In the genomic region with DNA sequence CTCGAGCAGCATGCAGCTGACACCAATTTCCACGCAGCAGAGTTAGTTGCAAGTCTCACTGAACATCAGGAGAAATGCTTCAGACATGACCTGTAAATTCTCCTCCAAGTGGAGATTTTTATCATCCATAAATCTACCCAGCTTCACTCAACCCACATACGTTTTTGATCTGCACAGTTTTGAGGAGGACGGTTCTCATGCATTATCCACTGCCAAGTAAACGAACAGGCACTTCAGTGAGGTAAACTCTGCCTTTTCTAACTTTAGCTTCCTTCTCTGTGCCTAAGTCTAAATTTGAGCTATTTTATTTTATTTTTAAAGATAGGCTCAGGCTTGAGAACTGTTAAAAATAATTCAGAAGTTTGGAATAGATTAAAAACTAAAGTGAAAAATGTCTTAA, we compare ENCODE assay signal across 17 mouse cellular contexts.
DNase-seq lines count a peak whose midpoint lies in the region; ATAC-seq lines count a peak whose summit lies in the region.
"Had no signal": no experiment of that assay in that cellular context is flagged by ENCODE, and none has a peak within 500 bp of the region (broad histone marks: within the 10 kb centered on the region; RNA-seq: fewer than 3 reads in every experiment).

No protein-coding gene starts in this region.

- ATAC-seq in megakaryocyte-erythroid progenitor cell, adult 5-6 weeks (replicated peaks; ENCODE audit: low FRiP score, low TSS enrichment, poor library complexity, severe bottlenecking) = no peak
- ATAC-seq: CD4-positive, CD25-positive, alpha-beta regulatory T cell, adult 4 months; forebrain, embryonic 15.5 days; intestine, embryonic 16.5 days had no signal

- DNase-seq in embryo, embryonic 11.5 days (ENCODE audit: low read depth, low spot score) = peak; percentile 7
- DNase-seq in embryo, embryonic 10 days (ENCODE audit: low spot score) = no peak
- peak; percentile 25 to 42 for DNase-seq in frontal cortex, adult 2 months (ENCODE audit: extremely low spot score in 1 of 2, low spot score in 1 of 2)
- DNase-seq in frontal cortex, postnatal 14 days (ENCODE audit: low spot score in 2 of 2) = no peak
- DNase-seq in NIH3T3 (ENCODE audit: low read depth) = peak; percentile 6
- peak; percentile 43 for DNase-seq in mesoderm, embryonic 11.5 days (ENCODE audit: low read depth, low spot score)
- DNase-seq: adrenal gland, postnatal 10 days; B cell, adult 2 months; cerebellum, adult 11-12 months; cerebellum, adult 9-10 months; cerebellum, postnatal 25 days; gastrocnemius, postnatal 10 days; heart, adult 2 months had no signal

Comparison
In these comparisons a context has a peak if more than half of its experiments do, and no peak if none do; other contexts are left out.
1. DNase-seq: peak in embryo, embryonic 11.5 days (single experiment), frontal cortex, adult 2 months (2 of 2), NIH3T3 (single experiment) and mesoderm, embryonic 11.5 days (single experiment); none in embryo, embryonic 10 days (single experiment) and frontal cortex, postnatal 14 days (0 of 2).